Mouse (Mus musculus) midbrain, embryonic 11.5 days (tissue): ENCODE data around the gene Cfap99. TPM values are rescaled to one million over a fixed set of nuclear protein-coding genes. Genes with fewer than 3 reads are reported as not detected.

Source experiments
- ATAC-seq: fragments of 200-750 bp; cut with Nextera tagmentation; 2 replicates; pipeline ENCODE4 v1.8.0; 2017; ENCODE audit warnings: moderate TSS enrichment, moderate library complexity; ENCODE audit not compliant: low FRiP score
- DNase-seq: peaks from one replicate; pipeline ENCODE4 v3.0.0; 2015; ENCODE audit warnings: low spot score; ENCODE audit errors: missing footprints
- H3K27ac ChIP-seq: fragments of 300-500 bp; sonication (generic); 2 replicates; pipeline ENCODE4 v1.5.1; 2014; ENCODE audit warnings: low read depth, low read length
- H3K27me3 ChIP-seq: fragments of 300-500 bp; sonication (generic); 2 replicates; pipeline ENCODE4 v1.6.1; 2014; ENCODE audit warnings: mild to moderate bottlenecking, low read length, moderate library complexity, mixed read lengths; ENCODE audit not compliant: control insufficient read depth, insufficient read depth
- H3K36me3 ChIP-seq: fragments of 300-500 bp; sonication (generic); 2 replicates; pipeline ENCODE4 v1.6.1; 2014; ENCODE audit warnings: mild to moderate bottlenecking, low read length, moderate library complexity, mixed read lengths; ENCODE audit not compliant: control insufficient read depth, insufficient read depth
- H3K4me1 ChIP-seq: fragments of 300-500 bp; sonication (generic); 2 replicates; pipeline ENCODE4 v1.6.1; 2014; ENCODE audit warnings: low read length; ENCODE audit not compliant: control insufficient read depth, insufficient read depth
- H3K4me2 ChIP-seq: fragments of 300-500 bp; sonication (generic); 2 replicates; pipeline ENCODE4 v1.6.1; 2014; ENCODE audit warnings: mild to moderate bottlenecking, moderate library complexity
- H3K4me3 ChIP-seq: fragments of 300-500 bp; sonication (generic); 2 replicates; pipeline ENCODE4 v1.5.1; 2014; ENCODE audit warnings: low read depth, low read length
- H3K9ac ChIP-seq: fragments of 300-500 bp; sonication (generic); 2 replicates; pipeline ENCODE4 v1.6.1; 2014; ENCODE audit warnings: low read length
- H3K9me3 ChIP-seq: fragments of 300-500 bp; sonication (generic); 2 replicates; pipeline ENCODE4 v1.6.1; 2016; ENCODE audit warnings: low read length; ENCODE audit not compliant: control insufficient read depth
- WGBS: fragments of 180-500 bp; shearing (Covaris S2); extraction: QIAGEN DNeasy Blood & Tissue Kit; methylation state at CpG from one replicate; pipeline ENCODE4 v1.1.7; 2014; 5-methylcytosine and 5-hydroxymethylcytosine counted together
- polyA plus RNA-seq: library from polyadenylated mRNA; unstranded; fragments of >200 nt; fragmentation: Nextera tagmentation; extraction: Ambion mirVana; gene quantifications from 2 replicates; pipeline ENCODE4 v1.2.1, GENCODE M21; 2014

Cfap99 gene
- polyA plus RNA-seq, 1 experiment from 2014 or later, result 0.16 TPM

GRCm38 (mm10) chr5:34298937-34299535 is 10.6 kb downstream of the Cfap99 start:
- no peaks in the 10 kb centered on the region for H3K4me1 ChIP-seq
- H3K4me3 ChIP-seq, result no peak overlapping the region
- WGBS, result 91% methylated on average over 10 of the region's 10 CpGs
- H3K27me3 ChIP-seq, result no peaks in the 10 kb centered on the region
- no peak overlapping the region for H3K4me2 ChIP-seq
- no peak overlapping the region for H3K9ac ChIP-seq
- H3K36me3 ChIP-seq, result no peaks in the 10 kb centered on the region
- no peaks in the 10 kb centered on the region for H3K9me3 ChIP-seq
- DNase-seq (no peak), ATAC-seq (no peak)
- no peak overlapping the region for H3K27ac ChIP-seq

- H3K9ac ChIP-seq, result no peak overlapping the region
- H3K4me1 ChIP-seq, result no peaks in the 10 kb centered on the region
- H3K27ac ChIP-seq, result no peak overlapping the region
- no peak overlapping the region for H3K4me2 ChIP-seq
- H3K27me3 ChIP-seq, result no peaks in the 10 kb centered on the region
- no peaks in the 10 kb centered on the region for H3K9me3 ChIP-seq
- H3K4me3 ChIP-seq, result no peak overlapping the region
- ATAC-seq (no peak), DNase-seq (no peak)
- 83% methylated on average over 7 of the region's 7 CpGs for WGBS
- H3K36me3 ChIP-seq, result no peaks in the 10 kb centered on the region
These were observed 14.0 kb downstream of the Cfap99 start for GRCm38 (mm10) chr5:34302377-34302776.

GRCm38 (mm10) chr5:34309016-34309415 is 20.6 kb downstream of the Cfap99 start:
- no peak overlapping the region for H3K9ac ChIP-seq
- ATAC-seq (no peak), DNase-seq (no peak)
- H3K9me3 ChIP-seq, result no peaks in the 10 kb centered on the region
- WGBS, result 80% methylated on average over 3 of the region's 3 CpGs
- H3K4me3 ChIP-seq, result no peak overlapping the region
- no peak overlapping the region for H3K4me2 ChIP-seq
- no peaks in the 10 kb centered on the region for H3K4me1 ChIP-seq
- H3K27me3 ChIP-seq, result no peaks in the 10 kb centered on the region
- H3K27ac ChIP-seq, result no peak overlapping the region
- no peaks in the 10 kb centered on the region for H3K36me3 ChIP-seq

- Histone ChIP-seq H3K9me3 (no peaks in the 10 kb centered on the region), H3K4me1 (no peaks in the 10 kb centered on the region), H3K4me2 (no peak overlapping the region), H3K9ac (no peak overlapping the region), H3K27me3 (no peaks in the 10 kb centered on the region), H3K36me3 (no peaks in the 10 kb centered on the region), H3K27ac (no peak overlapping the region), H3K4me3 (no peak overlapping the region)
- WGBS, result 73% methylated on average over 2 of the region's 2 CpGs
- DNase-seq, result no peak
- ATAC-seq, result no peak
These were observed 31.2 kb downstream of the Cfap99 start for GRCm38 (mm10) chr5:34319491-34320034.

GRCm38 (mm10) chr5:34321236-34321635 is 32.8 kb downstream of the Cfap99 start:
- Histone ChIP-seq H3K9ac (no peak overlapping the region), H3K4me3 (no peak overlapping the region), H3K27me3 (no peaks in the 10 kb centered on the region), H3K4me1 (peaks cover 1% of the 10 kb centered on the region; the same call in 1 of the 2 replicates), H3K36me3 (no peaks in the 10 kb centered on the region), H3K4me2 (no peak overlapping the region), H3K9me3 (no peaks in the 10 kb centered on the region), H3K27ac (no peak overlapping the region)
- 91% methylated on average over 4 of the region's 4 CpGs for WGBS
- DNase-seq (no peak), ATAC-seq (no peak)

- DNase-seq, result no peak
These were observed 36.9 kb downstream of the Cfap99 start for GRCm38 (mm10) chr5:34325286-34325685.

GRCm38 (mm10) chr5:34326249-34326691 is 37.9 kb downstream of the Cfap99 start:
- no peak overlapping the region for H3K4me3 ChIP-seq
- H3K9me3 ChIP-seq, result no peaks in the 10 kb centered on the region
- no peaks in the 10 kb centered on the region for H3K27me3 ChIP-seq
- H3K4me2 ChIP-seq, result no peak overlapping the region; the same call in 1 of the 2 replicates
- no peak overlapping the region for H3K27ac ChIP-seq
- ATAC-seq (no peak), DNase-seq (peak; percentile 89)
- H3K4me1 ChIP-seq, result peaks cover 7% of the 10 kb centered on the region
- no peaks in the 10 kb centered on the region for H3K36me3 ChIP-seq
- 18% methylated on average over 4 of the region's 4 CpGs for WGBS
- H3K9ac ChIP-seq, result peak overlapping the region; percentile 67

More at GRCm38 (mm10) chr5:34325286-34325685, 36.9 kb downstream of the Cfap99 start:
- no peak overlapping the region for H3K4me3 ChIP-seq
- H3K36me3 ChIP-seq, result no peaks in the 10 kb centered on the region
- no peak for ATAC-seq
- peaks cover 7% of the 10 kb centered on the region for H3K4me1 ChIP-seq
- no peak overlapping the region for H3K27ac ChIP-seq
- no peaks in the 10 kb centered on the region for H3K9me3 ChIP-seq
- no peak overlapping the region for H3K9ac ChIP-seq
- no peak overlapping the region for H3K4me2 ChIP-seq
- H3K27me3 ChIP-seq, result no peaks in the 10 kb centered on the region

GRCm38 (mm10) chr5:34326875-34327576 is 38.6 kb downstream of the Cfap99 start:
- DNase-seq (peak; percentile 91), ATAC-seq (peak; percentile 63)
- Histone ChIP-seq H3K4me3 (peak overlapping the region; percentile 23), H3K36me3 (no peaks in the 10 kb centered on the region), H3K4me2 (peak overlapping the region; percentile 46), H3K9ac (peak overlapping the region; percentile 67), H3K4me1 (peaks cover 7% of the 10 kb centered on the region), H3K9me3 (no peaks in the 10 kb centered on the region), H3K27me3 (no peaks in the 10 kb centered on the region), H3K27ac (no peak overlapping the region)
- WGBS, result 15% methylated on average over 31 of the region's 31 CpGs

GRCm38 (mm10) chr5:34330136-34330535 is 41.7 kb downstream of the Cfap99 start:
- no peak overlapping the region for H3K27ac ChIP-seq

More at GRCm38 (mm10) chr5:34330136-34330535, 41.7 kb downstream of the Cfap99 start:
- DNase-seq, result no peak
- Histone ChIP-seq H3K4me1 (peaks cover 8% of the 10 kb centered on the region), H3K4me2 (no peak overlapping the region), H3K36me3 (no peaks in the 10 kb centered on the region), H3K9me3 (no peaks in the 10 kb centered on the region), H3K9ac (no peak overlapping the region), H3K27me3 (no peaks in the 10 kb centered on the region), H3K4me3 (no peak overlapping the region)
- 87% methylated on average over 2 of the region's 2 CpGs for WGBS
- no peak for ATAC-seq
